Mouse (Mus musculus) lung, adult 2 months (tissue): Measurements from ENCODE around the gene Adipor2.

Source experiments
- CTCF ChIP-seq: fragments of 200-500 bp; IDR thresholded peaks from 2 replicates; pipeline ENCODE4 v1.5.1; 2011; ENCODE audit warnings: mild to moderate bottlenecking, low read length, control low read depth; ENCODE audit not compliant: insufficient read depth
- POLR2A ChIP-seq: fragments of 200-500 bp; IDR thresholded peaks from 2 replicates; pipeline ENCODE4 v1.6.1; 2011; ENCODE audit warnings: low read depth, mild to moderate bottlenecking, control low read depth, low read length, borderline replicate concordance; ENCODE audit errors: extremely low read depth

DNA sequence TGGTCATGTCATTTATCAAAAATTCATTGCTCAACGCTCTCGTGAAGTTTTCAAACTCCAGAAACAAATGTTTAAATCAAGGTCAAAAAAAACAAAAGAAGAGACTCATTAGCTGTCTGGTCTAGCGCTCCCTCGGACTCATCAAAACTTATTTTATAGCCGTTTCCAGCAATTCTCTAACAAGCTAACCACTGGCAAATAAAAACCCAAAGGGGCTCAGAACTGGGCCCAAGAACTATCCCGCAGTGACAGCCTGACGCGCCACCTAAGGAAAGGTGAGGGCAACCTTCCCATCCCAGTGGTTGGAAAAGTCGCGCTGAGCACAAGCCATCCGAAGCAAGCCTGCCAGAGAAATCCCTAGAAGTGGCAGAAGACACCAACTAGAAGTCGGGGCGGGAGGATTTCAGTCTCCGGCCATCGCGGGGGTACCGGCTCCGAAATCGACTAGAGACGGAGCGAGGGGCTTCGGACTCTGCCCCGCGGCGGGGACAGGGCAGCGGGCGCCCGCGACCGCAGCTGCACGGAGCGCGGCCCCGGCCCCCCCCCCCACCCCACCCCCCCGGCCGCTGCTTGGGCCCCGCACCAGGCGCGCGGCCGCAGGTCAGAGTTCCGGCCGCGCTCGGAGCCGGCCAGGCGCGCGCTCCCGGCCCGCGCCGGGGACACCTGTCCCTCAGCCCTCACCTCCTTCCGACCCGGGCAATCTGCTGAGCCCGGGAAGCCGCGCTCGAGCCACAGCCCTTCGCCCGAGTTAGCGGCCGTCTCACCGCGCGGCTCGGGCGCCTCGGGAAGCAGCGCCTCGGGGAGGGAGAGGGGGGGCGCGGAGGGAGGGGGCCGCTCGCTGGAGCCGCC is 29.5 kb downstream of the Adipor2 start:
- TF ChIP-seq CTCF: no peak
- TF ChIP-seq POLR2A: no peak
